Mouse (Mus musculus): ENCODE data around the gene Rbl2.

- no peak for TF ChIP-seq CTCF (IDR thresholded peaks at IDR 0.05; ENCODE audit: insufficient read depth, low read length)
- TF ChIP-seq POLR2A (IDR thresholded peaks at IDR 0.05; ENCODE audit: borderline replicate concordance, extremely low read depth, low read depth, low read length), result no peak
These were observed 62.9 kb downstream of the Rbl2 start for GRCm38 (mm10) chr8:91132731-91133130.

Measured in lung, adult 2 months (tissue).